Mouse (Mus musculus) embryo, embryonic 11 days (tissue): Measurements from ENCODE around the gene Pank1.

Experiments used
- DNase-seq: peaks from one replicate; pipeline ENCODE4 v3.0.0-alpha.2; 2015

The Pank1 gene

GRCm38 (mm10) chr19:34878603-34879541, at the start of gene Pank1:
TSS of gene Pank1 (minus strand) at chr19:34879455.
- DNase-seq = peak; percentile 80

- no peak for DNase-seq
Observed at GRCm38 (mm10) chr19:34922603-34922963, 43.3 kb upstream of the Pank1 start.

- DNase-seq = peak; percentile 97
Observed at GRCm38 (mm10) chr19:34921652-34922602, 42.7 kb upstream of the Pank1 start, which contains the start of gene Kif20b. TSS of gene Kif20b (plus strand) at chr19:34922361.

- peak; percentile 24 for DNase-seq
Observed at GRCm38 (mm10) chr19:34921253-34921651, 42.0 kb upstream of the Pank1 start.

- no peak for DNase-seq
Observed at GRCm38 (mm10) chr19:34920531-34920930, 41.3 kb upstream of the Pank1 start.

GRCm38 (mm10) chr19:34920066-34920465, 40.8 kb upstream of the Pank1 start:
- no peak for DNase-seq

- no peak for DNase-seq
Observed at GRCm38 (mm10) chr19:34912366-34912765, 33.1 kb upstream of the Pank1 start.

- no peak for DNase-seq
Observed at GRCm38 (mm10) chr19:34906772-34907171, 27.5 kb upstream of the Pank1 start.

GRCm38 (mm10) chr19:34905424-34905823, 26.2 kb upstream of the Pank1 start:
- DNase-seq = no peak

- DNase-seq = no peak
Observed at GRCm38 (mm10) chr19:34904032-34904431, 24.8 kb upstream of the Pank1 start.

GRCm38 (mm10) chr19:34901735-34902134, 22.5 kb upstream of the Pank1 start:
- DNase-seq = no peak

- no peak for DNase-seq
Observed at GRCm38 (mm10) chr19:34901266-34901665, 22.0 kb upstream of the Pank1 start.

GRCm38 (mm10) chr19:34898941-34899340, 19.7 kb upstream of the Pank1 start:
- no peak for DNase-seq

GRCm38 (mm10) chr19:34897082-34897965, 18.1 kb upstream of the Pank1 start:
- DNase-seq = no peak

- DNase-seq = no peak
Observed at GRCm38 (mm10) chr19:34895082-34895481, 15.8 kb upstream of the Pank1 start.

- no peak for DNase-seq
Observed at GRCm38 (mm10) chr19:34891590-34891989, 12.3 kb upstream of the Pank1 start.

- no peak for DNase-seq
Observed at GRCm38 (mm10) chr19:34890981-34891380, 11.7 kb upstream of the Pank1 start.

- no peak for DNase-seq
Observed at GRCm38 (mm10) chr19:34886324-34886723, 7.1 kb upstream of the Pank1 start.

GRCm38 (mm10) chr19:34883526-34884224, 4.4 kb upstream of the Pank1 start:
- DNase-seq = no peak

- DNase-seq = no peak
Observed at GRCm38 (mm10) chr19:34882443-34882842, 3.2 kb upstream of the Pank1 start.

- DNase-seq = no peak
Observed at GRCm38 (mm10) chr19:34881160-34881559, 1.9 kb upstream of the Pank1 start.

GRCm38 (mm10) chr19:34879624-34880023, 369 bp upstream of the Pank1 start:
- DNase-seq = no peak
